Comparison of ENCODE assay signal across 18 mouse cellular contexts in the genomic region with DNA sequence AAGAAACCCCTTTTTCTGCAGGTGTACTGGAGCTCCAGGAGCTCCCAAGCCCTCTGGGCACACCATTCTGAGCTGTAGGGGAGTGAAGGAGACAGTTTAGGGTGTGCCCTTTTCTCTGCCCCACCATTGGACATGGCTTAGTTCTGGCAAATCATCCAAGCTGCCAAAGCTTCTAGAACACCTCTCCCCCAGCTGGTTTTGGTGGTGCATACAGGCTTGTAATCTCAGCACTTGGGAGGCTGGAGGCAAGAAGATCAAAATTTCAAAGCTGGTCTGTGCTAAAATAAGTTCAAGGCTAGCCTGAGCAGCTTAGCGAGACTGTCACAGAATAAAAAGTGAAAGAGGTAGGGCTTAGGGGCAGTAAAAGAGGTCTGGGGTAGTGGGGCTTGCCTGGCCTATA. TPM values are rescaled to one million over a fixed set of nuclear protein-coding genes. Genes with fewer than 3 reads are reported as not detected.
A peak's percentile ranks its signal among the peaks of the same experiment; 100 is the strongest.
DNase-seq lines count a peak whose midpoint lies in the region; ATAC-seq and TF ChIP-seq lines count a peak whose summit lies in the region.
"Had no signal": no experiment of that assay in that cellular context is flagged by ENCODE, and none has a peak within 500 bp of the region (broad histone marks: within the 10 kb centered on the region; RNA-seq: fewer than 3 reads in every experiment).

No protein-coding gene starts in this region.

- H3K9ac ChIP-seq in forebrain, embryonic 14.5 days (ENCODE audit: low read length), result peak overlapping the region; percentile 100
- H3K9ac ChIP-seq in hindbrain, embryonic 15.5 days, result peak overlapping the region; percentile 64
- H3K9ac ChIP-seq in midbrain, embryonic 16.5 days (ENCODE audit: low read depth, low read length), result no peak overlapping the region
- H3K9ac ChIP-seq in intestine, postnatal 0 days (ENCODE audit: low read depth, low read length), result no peak overlapping the region
- H3K9ac ChIP-seq: heart, embryonic 13.5 days; kidney, embryonic 15.5 days; lung, embryonic 14.5 days had no signal

- peak overlapping the region; percentile 98 for H3K27ac ChIP-seq in forebrain, embryonic 10.5 days
- peak overlapping the region; percentile 100 for H3K27ac ChIP-seq in forebrain, embryonic 14.5 days (ENCODE audit: low read depth, low read length)
- peak overlapping the region; percentile 96 for H3K27ac ChIP-seq in hindbrain, embryonic 15.5 days (replicated peaks)
- H3K27ac ChIP-seq in midbrain, embryonic 16.5 days (ENCODE audit: low read length), result peak overlapping the region; percentile 94
- no peak overlapping the region for H3K27ac ChIP-seq in kidney, adult 2 months (ENCODE audit: insufficient read depth, low read depth, low read length)
- H3K27ac ChIP-seq in intestine, postnatal 0 days (ENCODE audit: low read depth, low read length), result no peak overlapping the region
- H3K27ac ChIP-seq: heart, embryonic 13.5 days; kidney, embryonic 15.5 days had no signal

- H3K4me3 ChIP-seq in forebrain, embryonic 10.5 days, result peak overlapping the region; percentile 78
- H3K4me3 ChIP-seq in forebrain, embryonic 14.5 days (ENCODE audit: low read depth, low read length), result peak overlapping the region; percentile 86
- H3K4me3 ChIP-seq in hindbrain, embryonic 15.5 days, result peak overlapping the region; percentile 53
- peak overlapping the region; percentile 54 for H3K4me3 ChIP-seq in midbrain, embryonic 16.5 days (ENCODE audit: low read depth, low read length)
- no peak overlapping the region for H3K4me3 ChIP-seq in kidney, adult 2 months (ENCODE audit: insufficient read depth, low read depth, low read length)
- H3K4me3 ChIP-seq in intestine, postnatal 0 days (ENCODE audit: low read depth, low read length), result no peak overlapping the region
- H3K4me3 ChIP-seq: erythroblast, embryonic 14.5 days; heart, embryonic 13.5 days; kidney, embryonic 15.5 days; myocyte had no signal

- 2% methylated on average over 1 of the region's 1 CpGs for WGBS in forebrain, embryonic 10.5 days
- WGBS in forebrain, embryonic 14.5 days, result 13% methylated on average over 1 of the region's 1 CpGs
- WGBS in hindbrain, embryonic 15.5 days, result 7% methylated on average over 1 of the region's 1 CpGs
- 10% methylated on average over 1 of the region's 1 CpGs for WGBS in midbrain, embryonic 16.5 days
- WGBS in kidney, adult 2 months, result 12% methylated on average over 1 of the region's 1 CpGs
- 3% methylated on average over 1 of the region's 1 CpGs for WGBS in intestine, postnatal 0 days

- H3K4me1 ChIP-seq in forebrain, embryonic 10.5 days, result peaks cover 99% of the 10 kb centered on the region
- H3K4me1 ChIP-seq in forebrain, embryonic 14.5 days (ENCODE audit: control insufficient read depth, insufficient read depth, low read length), result peaks cover 12% of the 10 kb centered on the region; the same call in 1 of the 2 replicates
- H3K4me1 ChIP-seq in hindbrain, embryonic 15.5 days (replicated peaks), result peaks cover 43% of the 10 kb centered on the region
- H3K4me1 ChIP-seq in midbrain, embryonic 16.5 days (ENCODE audit: control insufficient read depth, insufficient read depth, low read length), result peaks cover 25% of the 10 kb centered on the region
- no peaks in the 10 kb centered on the region for H3K4me1 ChIP-seq in kidney, adult 2 months (ENCODE audit: control insufficient read depth, insufficient read depth, low read length)
- peaks cover 8% of the 10 kb centered on the region; the same call in 1 of the 2 replicates for H3K4me1 ChIP-seq in intestine, postnatal 0 days (replicated peaks; ENCODE audit: control insufficient read depth, insufficient read depth, low read length)

- peak overlapping the region; percentile 98 for H3K4me2 ChIP-seq in forebrain, embryonic 14.5 days (ENCODE audit: low read length)
- H3K4me2 ChIP-seq in hindbrain, embryonic 15.5 days, result peak overlapping the region; percentile 91
- H3K4me2 ChIP-seq in midbrain, embryonic 16.5 days (ENCODE audit: low read length), result peak overlapping the region; percentile 61
- H3K4me2 ChIP-seq in intestine, postnatal 0 days (replicated peaks; ENCODE audit: low read depth), result no peak overlapping the region
- H3K4me2 ChIP-seq: heart, embryonic 13.5 days; kidney, embryonic 15.5 days; lung, embryonic 14.5 days had no signal

- no peak for TF ChIP-seq CTCF in kidney, adult 2 months (conservative IDR thresholded peaks at IDR 0.05; ENCODE audit: insufficient read depth, insufficient read length, low read depth, low read length)
- TF ChIP-seq CTCF in intestine, postnatal 0 days (IDR thresholded peaks at IDR 0.05; ENCODE audit: low read depth), result no peak

- peaks cover 58% of the 10 kb centered on the region for H3K36me3 ChIP-seq in forebrain, embryonic 10.5 days (replicated peaks)
- peaks cover 68% of the 10 kb centered on the region for H3K36me3 ChIP-seq in forebrain, embryonic 14.5 days (ENCODE audit: control insufficient read depth, insufficient read depth, low read length)
- H3K36me3 ChIP-seq in hindbrain, embryonic 15.5 days, result no peaks in the 10 kb centered on the region
- no peaks in the 10 kb centered on the region for H3K36me3 ChIP-seq in midbrain, embryonic 16.5 days (ENCODE audit: control insufficient read depth, insufficient read depth, low read length)
- H3K36me3 ChIP-seq in kidney, adult 2 months (ENCODE audit: control insufficient read depth, insufficient read depth, low read length), result no peaks in the 10 kb centered on the region
- no peaks in the 10 kb centered on the region for H3K36me3 ChIP-seq in intestine, postnatal 0 days (ENCODE audit: control insufficient read depth, insufficient read depth)
- H3K36me3 ChIP-seq: G1E; heart, embryonic 13.5 days; kidney, embryonic 15.5 days had no signal

- ATAC-seq in forebrain, embryonic 14.5 days, result no peak
- ATAC-seq in hindbrain, embryonic 15.5 days (ENCODE audit: low FRiP score, low read depth), result no peak
- no peak for ATAC-seq in midbrain, embryonic 16.5 days
- ATAC-seq in intestine, postnatal 0 days, result no peak

- no peaks in the 10 kb centered on the region for H3K9me3 ChIP-seq in forebrain, embryonic 10.5 days
- no peaks in the 10 kb centered on the region for H3K9me3 ChIP-seq in forebrain, embryonic 14.5 days (replicated peaks; ENCODE audit: control insufficient read depth, low read length)
- H3K9me3 ChIP-seq in hindbrain, embryonic 15.5 days, result no peaks in the 10 kb centered on the region
- no peaks in the 10 kb centered on the region for H3K9me3 ChIP-seq in midbrain, embryonic 16.5 days (replicated peaks; ENCODE audit: control insufficient read depth, low read length, poor library complexity, severe bottlenecking)
- H3K9me3 ChIP-seq in intestine, postnatal 0 days (ENCODE audit: control insufficient read depth), result no peaks in the 10 kb centered on the region
- H3K9me3 ChIP-seq: G1E; heart, embryonic 13.5 days; kidney, embryonic 15.5 days had no signal

- TF ChIP-seq POLR2A in kidney, adult 2 months (IDR thresholded peaks at IDR 0.05; ENCODE audit: low read depth, low read length), result no peak

- DNase-seq in forebrain, embryonic 10.5 days (ENCODE audit: extremely low spot score, low spot score), result no peak
- DNase-seq in forebrain, embryonic 14.5 days (ENCODE audit: low spot score), result no peak
- DNase-seq in kidney, adult 2 months, result no peak
- DNase-seq in liver, result no peak
- no peak for DNase-seq in right cerebral cortex, adult 18-20 months
- DNase-seq: adrenal gland, postnatal 10 days; cerebellum, adult 9-11 months; lung, embryonic 14.5 days; spleen, adult 18-20 months; thymus, postnatal 25 days had no signal

- H3K27me3 ChIP-seq in forebrain, embryonic 10.5 days (ENCODE audit: poor library complexity, severe bottlenecking), result peaks cover 100% of the 10 kb centered on the region
- no peaks in the 10 kb centered on the region for H3K27me3 ChIP-seq in forebrain, embryonic 14.5 days (replicated peaks; ENCODE audit: control insufficient read depth, insufficient read depth, low read length)
- no peaks in the 10 kb centered on the region for H3K27me3 ChIP-seq in hindbrain, embryonic 15.5 days
- H3K27me3 ChIP-seq in midbrain, embryonic 16.5 days (ENCODE audit: control insufficient read depth, insufficient read depth, low read depth, low read length), result peaks cover 18% of the 10 kb centered on the region
- H3K27me3 ChIP-seq in kidney, adult 2 months (replicated peaks; ENCODE audit: control insufficient read depth, insufficient read depth, low read length), result peaks cover 8% of the 10 kb centered on the region
- H3K27me3 ChIP-seq in intestine, postnatal 0 days (replicated peaks; ENCODE audit: control insufficient read depth, insufficient read depth, low read length), result peaks cover 98% of the 10 kb centered on the region

RNA-seq across cellular contexts. Expression of gene Rhbg, which starts 42.2 kb away (rescaled TPM):
- polyA plus RNA-seq in forebrain, embryonic 10.5 days (2016; fragmentation: Nextera tagmentation; extraction: Ambion mirVana), result 0.37 and 0.38 TPM in 2 replicates
- 0.25 TPM in 1 of 2 replicates, not detected in the other for polyA plus RNA-seq in forebrain, embryonic 14.5 days (2014; fragmentation: Nextera tagmentation; extraction: Ambion mirVana)
- 0.55 and 0.60 TPM in 2 replicates for polyA plus RNA-seq in hindbrain, embryonic 15.5 days (2015; fragmentation: Nextera tagmentation; extraction: Ambion mirVana)
- 0.18 and 0.21 TPM in 2 replicates for polyA plus RNA-seq in midbrain, embryonic 16.5 days (2015; fragmentation: Nextera tagmentation; extraction: Ambion mirVana)
- 94.4 and 106 TPM in 2 replicates for polyA plus RNA-seq in kidney, adult 2 months (2012; rRNA removed)
- polyA plus RNA-seq in intestine, postnatal 0 days (2015; fragmentation: Nextera tagmentation; extraction: Ambion mirVana), result 0.60 and 0.65 TPM in 2 replicates
- polyA plus RNA-seq: erythroblast, embryonic 14.5 days; G1E; lung, embryonic 14.5 days; myocyte had no signal

Comparison
In these comparisons a context has a peak if more than half of its experiments do, and no peak if none do; other contexts are left out.
1. H3K27ac ChIP-seq: peak in forebrain, embryonic 10.5 days (single experiment), forebrain, embryonic 14.5 days (single experiment), hindbrain, embryonic 15.5 days (single experiment) and midbrain, embryonic 16.5 days (single experiment); none in kidney, adult 2 months (single experiment) and intestine, postnatal 0 days (single experiment).
2. H3K4me3 ChIP-seq: peak in forebrain, embryonic 10.5 days (single experiment), forebrain, embryonic 14.5 days (single experiment), hindbrain, embryonic 15.5 days (single experiment) and midbrain, embryonic 16.5 days (single experiment); none in kidney, adult 2 months (single experiment) and intestine, postnatal 0 days (single experiment).
3. H3K9ac ChIP-seq: peak in forebrain, embryonic 14.5 days (single experiment) and hindbrain, embryonic 15.5 days (single experiment); none in midbrain, embryonic 16.5 days (single experiment) and intestine, postnatal 0 days (single experiment).
4. RNA of gene Rhbg, which starts 42.2 kb away (polyA plus RNA-seq): 94.4 to 106 TPM in kidney, adult 2 months; 0.60 to 0.65 TPM in intestine, postnatal 0 days, 0.55 to 0.60 TPM in hindbrain, embryonic 15.5 days, 0.37 to 0.38 TPM in forebrain, embryonic 10.5 days, 0.25 TPM in forebrain, embryonic 14.5 days and 0.18 to 0.21 TPM in midbrain, embryonic 16.5 days; every median in the first group is over 10 times any median in the second.